21 mouse cellular contexts compared by ENCODE assay signal in genomic region chr10:88314841-88315240, GRCm38 (mm10).
"Had no signal": no experiment of that assay in that cellular context is flagged by ENCODE, and none has a peak within 500 bp of the region (broad histone marks: within the 10 kb centered on the region; RNA-seq: fewer than 3 reads in every experiment).

No protein-coding gene starts in this region.

- H3K27ac ChIP-seq: intestine, embryonic 15.5 days; kidney, postnatal 0 days; limb, embryonic 12.5 days; liver, embryonic 12.5 days; liver, embryonic 15.5 days; lung, embryonic 15.5 days; midbrain, embryonic 10.5 days; midbrain, embryonic 13.5 days; neural tube, embryonic 13.5 days; stomach, embryonic 15.5 days had no signal

- H3K27me3 ChIP-seq: intestine, embryonic 15.5 days; limb, embryonic 12.5 days; liver, embryonic 12.5 days; liver, embryonic 15.5 days; lung, embryonic 15.5 days; midbrain, embryonic 13.5 days; neural tube, embryonic 13.5 days; stomach, embryonic 15.5 days had no signal

- H3K9me3 ChIP-seq: intestine, embryonic 15.5 days; limb, embryonic 12.5 days; liver, embryonic 12.5 days; liver, embryonic 15.5 days; lung, embryonic 15.5 days; midbrain, embryonic 10.5 days; midbrain, embryonic 13.5 days; neural tube, embryonic 13.5 days; stomach, embryonic 15.5 days had no signal

- H3K4me2 ChIP-seq: intestine, embryonic 15.5 days; limb, embryonic 12.5 days; liver, embryonic 12.5 days; liver, embryonic 15.5 days; lung, embryonic 15.5 days; midbrain, embryonic 13.5 days; neural tube, embryonic 13.5 days; stomach, embryonic 15.5 days had no signal

- ATAC-seq: intestine, embryonic 15.5 days; liver, embryonic 12.5 days; midbrain, embryonic 13.5 days; midbrain, embryonic 16.5 days had no signal

- DNase-seq: liver; lung, adult 18-20 months; lung, postnatal 10 days; lung, postnatal 36 days; retina, postnatal 1 day; right cerebral cortex, postnatal 25 days; spleen, adult 18-20 months; thymus, postnatal 25 days had no signal

- H3K36me3 ChIP-seq: intestine, embryonic 15.5 days; limb, embryonic 12.5 days; liver, embryonic 12.5 days; liver, embryonic 15.5 days; lung, embryonic 15.5 days; midbrain, embryonic 10.5 days; midbrain, embryonic 13.5 days; neural tube, embryonic 13.5 days; stomach, embryonic 15.5 days had no signal

- H3K4me3 ChIP-seq: intestine, embryonic 15.5 days; limb, embryonic 12.5 days; liver, embryonic 12.5 days; liver, embryonic 15.5 days; lung, embryonic 15.5 days; megakaryocyte, embryonic 14.5 days; midbrain, embryonic 10.5 days; midbrain, embryonic 13.5 days; myocyte; neural tube, embryonic 13.5 days; stomach, embryonic 15.5 days had no signal

- H3K4me1 ChIP-seq: intestine, embryonic 15.5 days; limb, embryonic 12.5 days; liver, embryonic 12.5 days; liver, embryonic 15.5 days; lung, embryonic 15.5 days; megakaryocyte, embryonic 14.5 days; midbrain, embryonic 10.5 days; midbrain, embryonic 13.5 days; neural tube, embryonic 13.5 days; stomach, embryonic 15.5 days had no signal

- H3K9ac ChIP-seq: intestine, embryonic 15.5 days; limb, embryonic 12.5 days; liver, embryonic 12.5 days; liver, embryonic 15.5 days; lung, embryonic 15.5 days; midbrain, embryonic 13.5 days; neural tube, embryonic 13.5 days; stomach, embryonic 15.5 days had no signal
